Mouse (Mus musculus) fibroblast of lung, adult 2 months (primary cell): ENCODE data around the gene Pla2g2e.
A peak's percentile ranks its signal among the peaks of the same experiment; 100 is the strongest.
"Not testable (repeated sequence)": the region's sequence is repeated elsewhere in the genome, so short reads cannot be mapped to it uniquely, and the experiment has no call there.

Source experiments
- DNase-seq: peaks from one replicate; pipeline ENCODE4 v3.0.0-alpha.2; 2011; ENCODE audit warnings: low read depth

Pla2g2e gene

DNA sequence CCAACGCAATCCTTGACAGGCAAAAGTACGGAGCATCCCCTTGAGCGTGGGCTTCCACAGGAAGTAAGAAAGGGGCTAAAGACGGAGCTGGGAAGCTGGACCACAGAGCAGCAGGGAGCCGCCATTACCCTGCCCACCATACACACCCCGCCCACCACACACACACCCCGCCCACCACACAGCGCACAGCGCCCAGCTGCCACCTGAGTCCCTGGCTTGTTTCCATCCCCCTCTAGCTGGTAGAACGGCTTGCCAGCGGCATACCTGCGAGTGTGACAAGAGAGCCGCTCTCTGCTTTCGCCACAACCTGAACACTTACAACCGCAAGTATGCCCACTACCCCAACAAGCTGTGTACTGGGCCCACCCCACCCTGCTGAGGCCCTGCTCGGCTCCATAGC lies 4.4 kb downstream of the Pla2g2e start:
- no peak for DNase-seq

DNA sequence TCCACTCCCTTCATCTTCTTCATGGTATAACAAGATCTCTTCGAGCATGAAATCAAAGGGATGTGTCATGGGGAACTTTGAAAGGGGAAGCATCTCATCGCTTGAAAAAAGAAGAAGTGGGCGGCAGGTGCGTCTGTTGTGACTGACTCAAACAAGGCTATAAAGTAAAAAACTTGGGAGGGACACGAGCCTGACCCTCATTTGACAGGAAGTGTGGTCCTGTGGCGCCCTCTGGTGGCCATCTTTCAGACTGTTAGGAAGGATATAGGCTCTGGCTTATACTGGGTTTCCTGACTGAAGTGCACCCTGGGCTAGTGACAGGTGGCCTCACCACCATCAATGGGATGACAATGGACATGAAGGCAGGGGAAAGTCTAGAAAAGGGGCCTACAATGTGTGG lies 6.5 kb downstream of the Pla2g2e start:
- no peak for DNase-seq

DNA sequence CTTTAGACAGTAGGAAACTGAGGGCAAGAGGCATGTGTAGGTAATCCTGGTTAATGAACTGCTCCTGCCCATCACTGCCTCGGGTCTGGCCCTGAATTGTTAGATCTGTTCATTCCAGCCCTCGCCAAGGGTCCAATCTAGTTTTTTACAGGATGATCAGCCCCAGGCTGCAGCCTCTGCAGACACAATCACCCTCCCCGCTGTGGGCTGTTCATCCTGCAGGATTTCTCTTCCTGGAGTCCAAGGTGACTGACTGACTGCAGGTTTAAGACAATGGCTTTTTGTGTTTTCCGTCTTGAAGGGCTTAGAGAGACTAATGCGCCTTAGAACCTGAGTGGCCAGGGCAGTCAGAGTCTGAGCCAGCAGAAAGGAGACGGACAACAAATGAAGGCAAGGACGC lies 11.4 kb downstream of the Pla2g2e start:
- no peak for DNase-seq

DNA sequence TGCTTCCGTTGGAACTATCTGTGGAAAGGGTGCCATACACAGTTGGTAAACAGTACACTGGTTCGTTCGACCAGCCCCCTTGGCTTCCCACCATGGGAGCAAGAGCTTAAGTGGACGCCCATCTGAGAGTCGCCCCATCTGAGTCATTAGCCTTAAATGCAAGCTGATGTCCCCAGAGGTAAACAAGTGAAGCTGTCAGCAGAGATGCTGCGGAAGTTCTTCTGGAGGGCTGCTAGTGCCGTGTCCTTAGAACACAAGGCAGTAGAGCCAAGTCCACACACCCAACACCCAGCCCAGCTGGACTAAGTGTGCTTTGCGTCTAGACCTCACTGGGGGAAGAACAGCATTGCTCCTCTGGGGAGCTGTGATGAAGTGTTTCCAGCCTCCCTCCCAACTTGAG lies 11.9 kb downstream of the Pla2g2e start:
- no peak for DNase-seq

DNA sequence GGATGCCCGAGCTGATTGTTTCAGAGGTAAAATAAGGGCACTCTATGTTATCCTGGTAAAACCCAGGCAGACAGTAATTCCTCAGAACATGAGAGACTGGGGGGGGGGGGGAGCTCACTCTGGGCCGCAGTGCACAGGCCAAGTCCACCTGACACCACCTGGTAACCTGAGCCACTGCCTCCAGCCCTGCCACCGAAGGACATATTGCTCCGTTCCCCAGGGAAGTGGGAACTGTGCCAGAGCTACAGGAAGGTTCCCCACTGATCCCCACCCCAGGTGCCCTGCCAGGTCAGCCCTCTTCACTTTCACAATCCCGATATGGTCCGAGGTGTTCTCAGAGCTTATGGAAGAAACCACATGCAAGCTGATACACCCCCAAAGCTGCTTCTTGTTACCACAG lies 14.9 kb downstream of the Pla2g2e start:
- DNase-seq, result no peak

DNA sequence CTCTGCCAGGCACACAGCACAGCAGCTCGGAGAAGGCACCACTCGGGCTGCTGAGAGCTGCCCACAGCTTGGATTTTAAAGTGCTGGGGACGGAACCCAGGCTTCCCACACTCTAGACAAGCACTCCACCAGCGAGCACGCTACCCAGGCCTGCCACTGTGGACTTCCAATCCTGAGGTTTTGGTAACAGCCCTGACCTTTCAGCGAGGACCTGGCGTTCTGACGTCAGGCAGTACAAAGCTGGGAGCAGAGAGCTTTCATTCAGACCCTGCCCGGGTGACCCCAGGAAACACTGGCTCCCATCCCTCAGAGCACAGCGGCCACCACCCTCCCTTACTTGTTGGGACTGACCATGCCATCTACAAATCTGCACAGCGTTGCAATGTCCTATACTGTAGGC lies 16.0 kb downstream of the Pla2g2e start:
- not testable (repeated sequence) for DNase-seq

DNA sequence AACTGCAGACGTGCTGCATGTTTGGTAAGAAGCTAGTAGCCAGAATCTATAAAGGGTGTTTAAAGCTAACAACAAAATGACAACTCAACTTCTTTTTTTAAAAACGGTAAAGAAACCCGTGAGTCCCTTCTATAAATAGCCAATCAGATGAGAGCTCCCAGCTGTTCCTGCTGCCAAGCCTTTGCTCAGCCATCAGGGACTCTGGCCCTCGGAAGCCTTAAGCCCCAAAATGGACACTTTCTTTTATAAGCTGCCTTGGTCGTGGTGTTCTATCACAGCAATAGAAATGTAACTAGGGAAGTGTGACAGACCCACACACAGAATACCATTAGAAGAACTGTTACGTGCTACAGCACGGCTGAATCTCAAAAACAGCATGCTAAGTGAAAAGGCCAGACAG lies 21.6 kb downstream of the Pla2g2e start:
- no peak for DNase-seq

DNA sequence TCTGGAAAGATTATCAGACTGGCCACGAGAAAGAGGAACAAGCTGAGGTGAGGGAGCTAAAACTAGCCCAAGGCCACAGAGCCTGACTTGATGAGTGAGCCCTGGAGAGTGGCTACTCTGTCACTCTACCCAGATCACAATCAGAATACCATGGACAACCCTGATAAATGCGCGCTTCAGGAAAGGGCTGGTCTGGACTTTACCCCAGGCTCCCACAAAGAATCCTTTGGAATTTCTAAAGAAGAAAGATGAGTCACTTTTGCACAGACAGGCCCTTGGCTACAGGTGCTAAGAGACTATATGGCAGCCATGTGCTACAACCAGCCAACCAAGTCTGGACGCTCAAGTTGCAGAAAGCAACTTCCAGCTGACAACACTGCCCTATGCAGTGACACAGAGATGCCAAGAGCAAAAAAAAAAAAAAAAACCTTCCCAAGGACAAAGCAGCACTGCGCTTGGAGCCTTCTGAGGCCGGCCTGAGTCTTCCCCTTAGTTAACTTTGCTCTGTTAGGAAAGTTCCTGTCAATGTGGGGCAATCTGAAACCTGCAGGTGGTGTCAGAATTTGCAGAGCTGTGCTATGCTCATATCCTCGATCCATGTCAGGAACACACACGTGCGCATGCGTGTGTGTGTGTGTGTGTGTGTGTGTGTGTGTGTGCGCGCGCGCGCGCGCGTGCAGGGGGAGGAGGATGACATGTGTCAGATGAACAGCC lies 28.0 kb downstream of the Pla2g2e start:
- DNase-seq, result no peak

DNA sequence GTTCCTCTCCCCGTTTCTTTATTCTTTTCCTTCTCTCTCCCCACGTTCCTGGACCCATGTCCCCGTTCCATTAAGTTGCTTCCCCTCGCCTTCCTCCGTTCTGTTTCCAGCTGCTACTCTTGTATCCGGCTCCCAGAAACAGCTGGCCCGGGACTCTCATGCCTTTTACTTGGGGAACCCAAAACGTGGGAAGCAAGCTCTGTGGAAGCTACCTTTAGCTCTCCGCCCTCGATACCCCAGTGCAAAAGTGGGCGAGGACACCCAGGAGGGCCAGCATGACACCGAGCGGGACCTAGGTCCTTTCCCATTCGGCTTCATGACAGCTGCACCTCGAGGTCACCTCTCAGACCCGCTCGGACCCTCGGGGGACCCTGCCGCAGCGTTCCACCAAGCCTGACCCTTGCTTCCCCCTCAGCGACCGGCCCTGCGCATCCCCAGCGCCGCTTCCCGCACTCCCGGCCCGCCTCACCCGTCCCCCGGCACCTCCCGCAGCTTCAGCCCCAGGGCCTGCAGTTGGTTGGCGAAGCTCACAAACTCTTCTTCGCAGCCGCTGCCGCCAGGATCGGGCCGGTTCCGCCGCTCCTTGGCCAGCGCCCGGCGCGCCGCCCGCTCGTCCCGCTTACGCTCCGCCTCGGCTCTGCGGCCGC lies 35.5 kb downstream of the Pla2g2e start:
- no peak for DNase-seq

DNA sequence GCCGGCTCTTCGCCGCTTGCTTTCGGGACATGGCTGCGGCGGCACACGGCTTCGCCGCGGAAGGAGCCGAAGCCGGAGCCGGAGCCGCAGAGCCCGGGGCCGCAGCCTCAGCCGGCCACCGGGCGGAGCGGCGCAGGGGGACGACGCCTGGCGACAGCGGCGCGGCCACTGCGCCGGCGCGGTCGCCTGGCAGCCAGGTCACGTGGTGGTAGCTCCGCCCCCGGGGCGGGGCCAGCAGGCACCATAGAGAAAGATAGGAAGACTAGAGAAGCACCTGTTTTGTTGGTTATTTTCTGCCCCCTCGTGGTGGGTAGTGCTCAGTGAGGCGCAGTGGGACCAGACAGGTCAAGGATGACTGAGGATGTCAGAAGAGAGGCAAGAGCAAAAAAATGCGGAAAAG lies 36.1 kb downstream of the Pla2g2e start, which contains the start of gene Otud3:
Otud3 (minus strand) TSS at position 149 of the 400 bp plus-strand sequence.
- peak; percentile 73 for DNase-seq

DNA sequence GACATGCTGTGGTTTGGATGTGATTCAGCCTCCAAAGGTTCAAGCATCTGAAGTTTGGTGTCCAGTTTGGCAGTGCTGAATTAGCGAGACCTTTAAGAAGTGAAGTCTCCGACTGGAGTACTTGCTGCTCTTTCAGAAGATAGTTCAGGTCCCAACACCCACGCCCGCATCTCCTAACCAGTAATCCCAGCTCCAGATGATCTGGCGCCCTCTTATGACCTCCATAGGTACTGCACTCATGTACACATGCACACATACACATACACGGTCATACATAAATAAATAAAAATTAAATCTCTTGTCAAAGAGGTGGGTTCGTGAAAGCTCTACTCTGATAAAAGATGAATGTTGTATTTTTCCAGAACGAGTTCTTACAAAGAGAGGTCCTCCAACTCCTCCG lies 39.5 kb downstream of the Pla2g2e start:
- DNase-seq, result no peak

DNA sequence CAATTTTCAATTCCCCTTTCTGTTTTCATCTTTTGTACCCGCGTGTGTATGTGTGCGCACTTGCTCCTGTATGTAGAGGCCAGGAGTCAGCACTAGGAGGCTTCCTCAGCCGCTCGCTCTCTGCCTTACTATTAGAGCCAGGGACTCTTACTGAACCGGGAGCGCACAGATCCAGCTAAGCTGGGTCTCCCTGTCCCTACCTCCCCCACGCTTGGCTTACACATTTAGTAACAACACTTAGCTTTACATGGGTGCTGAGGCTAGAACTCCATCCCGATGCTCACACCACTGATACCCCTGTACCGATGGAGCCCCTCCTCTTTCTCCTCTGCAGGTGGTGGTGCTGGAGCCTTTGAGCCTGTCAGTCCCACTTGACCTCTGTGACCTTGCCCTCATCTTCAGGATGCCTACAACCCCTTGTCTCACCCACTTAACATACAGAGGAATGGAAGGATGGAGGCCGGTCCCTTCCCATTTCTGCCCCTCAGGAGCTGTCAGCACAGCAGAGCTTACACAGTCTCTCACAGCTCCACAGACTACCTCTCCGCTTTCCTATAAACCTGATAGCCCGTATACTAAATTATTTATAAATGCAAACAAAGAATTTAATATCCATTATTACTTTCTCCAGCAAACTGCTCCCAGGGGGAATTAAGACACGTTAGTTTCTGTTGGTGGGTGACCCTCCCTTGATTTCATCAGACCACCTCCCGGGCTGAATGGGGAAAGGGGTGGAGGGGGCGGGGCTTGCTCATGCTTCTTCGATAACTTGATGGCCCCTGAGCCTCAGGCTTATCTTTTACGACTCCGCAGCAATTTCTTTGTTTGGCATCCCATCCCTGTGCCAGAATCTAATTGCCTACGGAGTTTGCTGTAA lies 43.8 kb downstream of the Pla2g2e start:
- DNase-seq, result no peak

DNA sequence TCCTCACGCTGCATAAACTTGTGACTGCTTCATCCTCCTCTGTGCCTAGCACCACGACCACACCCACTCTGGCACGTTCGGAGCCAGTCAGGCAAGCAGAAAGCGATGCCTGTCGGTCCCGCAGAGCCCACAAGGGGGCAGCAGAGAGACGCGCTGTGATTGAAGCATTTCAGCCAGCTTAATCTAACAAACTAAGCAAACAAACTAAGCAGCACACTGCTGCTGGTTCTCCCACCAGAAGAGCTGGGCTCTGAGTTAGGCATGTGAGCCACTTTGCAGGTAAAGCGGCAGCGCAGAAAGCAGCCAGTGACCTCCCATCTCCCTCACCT lies 44.4 kb downstream of the Pla2g2e start:
- peak; percentile 83 for DNase-seq

DNA sequence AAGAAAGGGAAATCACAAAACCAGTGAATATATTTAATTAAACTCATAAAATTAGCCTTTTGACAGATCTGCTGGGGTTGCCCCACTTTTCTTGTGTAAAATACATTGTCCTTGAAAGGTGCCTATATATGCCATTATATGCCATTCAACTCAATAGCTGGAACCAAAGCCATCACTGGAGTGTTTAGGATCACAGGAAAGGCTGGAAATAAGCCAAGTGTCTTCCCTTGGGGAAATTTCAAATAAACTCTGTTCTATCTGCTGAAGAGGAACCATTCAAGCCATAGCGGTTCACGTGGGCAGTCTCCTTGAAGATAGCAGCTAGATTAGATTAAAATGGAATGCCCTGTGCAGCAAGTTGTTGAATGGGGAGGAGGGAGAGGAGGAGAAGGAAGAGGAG lies 47.8 kb downstream of the Pla2g2e start:
- no peak for DNase-seq
